Mouse (Mus musculus): ENCODE measurements around the gene Uimc1. TPM values are rescaled to one million over a fixed set of nuclear protein-coding genes. Genes with fewer than 3 reads are reported as not detected.
A peak's percentile ranks its signal among the peaks of the same experiment; 100 is the strongest.

Uimc1 gene
- total and polyA plus RNA-seq, 3 experiments: 32.5 to 143 TPM; not detected in 1

GRCm38 (mm10) chr13:55102366-55102765 is 2.3 kb upstream of the Uimc1 start:
- H3K4me1 ChIP-seq (ENCODE audit: control insufficient read depth in 1 of 2, insufficient read depth in 2 of 2, low read length in 2 of 2): peaks cover 3 to 23% of the 10 kb centered on the region in 2 experiments; a peak in 3 of 4 replicates
- peaks cover 40% of the 10 kb centered on the region for H3K79me2 ChIP-seq (ENCODE audit: control insufficient read depth, insufficient read depth, low read length, poor library complexity)
- no peak overlapping the region for H3K4me3 ChIP-seq (ENCODE audit: control insufficient read depth in 1 of 2, insufficient read depth in 1 of 2, low read depth in 2 of 2, low read length in 2 of 2)
- no peaks in the 10 kb centered on the region for H3K9me3 ChIP-seq (replicated peaks; ENCODE audit: insufficient read depth, low read length)
- DNase-seq (ENCODE audit: low read depth, low spot score): peak; percentile 69
- TF ChIP-seq SIN3A (IDR thresholded peaks at IDR 0.05; ENCODE audit: low read length) (0 out of 2 replicates have a peak, but pooled peaks have one; percentile 17), ZC3H11A (IDR thresholded peaks at IDR 0.05; ENCODE audit: low read depth, low read length) (no peak)
- H3K27ac ChIP-seq (ENCODE audit: control insufficient read depth, low read depth, low read length): peak overlapping the region; percentile 70
- H3K36me3 ChIP-seq (ENCODE audit: control insufficient read depth in 1 of 2, insufficient read depth in 2 of 2, low read length in 2 of 2): peaks cover 0 to 31% of the 10 kb centered on the region in 2 experiments
- no peaks in the 10 kb centered on the region for H3K27me3 ChIP-seq (ENCODE audit: control insufficient read depth in 1 of 2, insufficient read depth in 2 of 2, low read length in 2 of 2)
- peak overlapping the region; percentile 1; the same call in 1 of the 2 replicates for H3K9ac ChIP-seq (ENCODE audit: control insufficient read depth, low read depth, low read length, poor library complexity, severe bottlenecking)

DNA sequence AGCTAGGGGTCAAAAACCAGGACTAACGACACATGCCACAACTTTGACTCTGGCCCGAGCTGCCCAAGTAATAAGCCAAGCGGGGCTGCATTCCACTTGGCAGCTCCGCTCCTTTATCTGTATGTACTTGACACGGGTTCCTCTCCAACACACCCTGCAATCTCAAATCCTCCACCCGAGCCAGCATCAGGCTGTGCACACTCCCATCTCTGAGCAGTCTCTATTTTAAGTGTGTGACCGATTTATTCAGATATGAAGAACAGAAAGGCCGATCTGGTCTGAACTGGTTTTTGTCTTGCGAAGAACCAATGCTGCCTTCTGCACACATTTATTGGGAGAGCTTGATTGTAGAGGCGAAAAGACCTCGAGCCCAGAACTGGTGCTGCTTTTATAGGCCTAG is 1.5 kb upstream of the Uimc1 start:
- Histone ChIP-seq H3K4me3 (ENCODE audit: control insufficient read depth in 1 of 2, insufficient read depth in 1 of 2, low read depth in 2 of 2, low read length in 2 of 2) (no peak overlapping the region), H3K36me3 (ENCODE audit: control insufficient read depth in 1 of 2, insufficient read depth in 2 of 2, low read length in 2 of 2) (peaks cover 0 to 25% of the 10 kb centered on the region in 2 experiments; a peak in 3 of 4 replicates), H3K9ac (ENCODE audit: control insufficient read depth, low read depth, low read length, poor library complexity, severe bottlenecking) (no peak overlapping the region), H3K27ac (ENCODE audit: control insufficient read depth, low read depth, low read length) (peak overlapping the region; percentile 71), H3K4me1 (ENCODE audit: control insufficient read depth in 1 of 2, insufficient read depth in 2 of 2, low read length in 2 of 2) (peaks cover 1 to 23% of the 10 kb centered on the region in 2 experiments; a peak in 3 of 4 replicates), H3K79me2 (ENCODE audit: control insufficient read depth, insufficient read depth, low read length, poor library complexity) (peaks cover 36% of the 10 kb centered on the region), H3K9me3 (replicated peaks; ENCODE audit: insufficient read depth, low read length) (no peaks in the 10 kb centered on the region), H3K27me3 (ENCODE audit: control insufficient read depth in 1 of 2, insufficient read depth in 2 of 2, low read length in 2 of 2) (no peaks in the 10 kb centered on the region)
- peak; percentile 21 to 67; a peak in 2 of 4 replicates for TF ChIP-seq POLR2A (IDR thresholded peaks at IDR 0.05; ENCODE audit: control insufficient read depth in 1 of 2, insufficient read depth in 1 of 2, low read depth in 1 of 2, low read length in 2 of 2, poor library complexity in 1 of 2)
- no peak for TF ChIP-seq ZNF384 (IDR thresholded peaks at IDR 0.05; ENCODE audit: low read depth, low read length)
- TF ChIP-seq ZMIZ1 (IDR thresholded peaks at IDR 0.05; ENCODE audit: low read depth, low read length): peak; percentile 73
- TF ChIP-seq SIN3A (IDR thresholded peaks at IDR 0.05; ENCODE audit: low read length): 0 out of 2 replicates have a peak, but pooled peaks have one; percentile 4
- TF ChIP-seq NELFE (IDR thresholded peaks at IDR 0.05; ENCODE audit: low read depth, low read length): peak; percentile 70
- peak; percentile 83 for TF ChIP-seq TBP (IDR thresholded peaks at IDR 0.05; ENCODE audit: low read depth, low read length)
- DNase-seq (ENCODE audit: low read depth, low spot score): peak; percentile 84

DNA sequence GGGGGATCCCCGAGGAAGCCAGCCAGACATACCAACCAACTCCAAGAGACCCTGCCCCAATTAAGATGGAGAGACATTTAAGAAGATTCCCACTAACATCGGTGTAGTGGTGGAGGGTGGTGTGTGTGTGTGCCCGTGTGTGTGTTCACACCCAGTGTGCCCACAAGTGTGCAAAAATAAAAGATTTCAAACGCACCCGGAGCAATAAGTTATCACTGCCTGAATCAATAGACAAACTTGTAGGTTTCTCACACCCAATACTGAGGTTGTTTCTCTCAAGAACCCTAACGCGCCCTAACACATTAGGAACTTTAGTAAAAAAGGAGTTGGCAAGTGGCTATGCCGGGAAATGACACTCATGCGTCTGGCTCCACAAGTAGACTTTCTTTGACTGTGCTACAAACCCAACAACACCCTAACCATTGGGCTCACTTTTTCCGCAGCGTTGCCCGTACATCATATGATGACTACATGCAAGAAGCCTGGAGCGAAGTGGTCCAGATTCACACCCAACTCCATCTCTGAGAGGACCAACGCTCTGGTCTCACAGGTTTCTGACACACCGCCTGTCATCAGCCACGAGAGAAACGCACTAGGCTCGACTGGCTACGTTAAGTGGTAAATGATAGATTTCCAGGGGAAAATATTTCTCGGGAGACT is 904 bp downstream of the Uimc1 start:
- peak overlapping the region; percentile 75 to 84 for H3K4me3 ChIP-seq (ENCODE audit: control insufficient read depth in 1 of 2, insufficient read depth in 1 of 2, low read depth in 2 of 2, low read length in 2 of 2)
- H3K9me3 ChIP-seq (replicated peaks; ENCODE audit: insufficient read depth, low read length): no peaks in the 10 kb centered on the region
- no peaks in the 10 kb centered on the region for H3K27me3 ChIP-seq (ENCODE audit: control insufficient read depth in 1 of 2, insufficient read depth in 2 of 2, low read length in 2 of 2)
- H3K4me1 ChIP-seq (ENCODE audit: control insufficient read depth in 1 of 2, insufficient read depth in 2 of 2, low read length in 2 of 2): peaks cover 0 to 20% of the 10 kb centered on the region in 2 experiments; a peak in 3 of 4 replicates
- peak overlapping the region; percentile 60 for H3K27ac ChIP-seq (ENCODE audit: control insufficient read depth, low read depth, low read length)
- TF ChIP-seq GABPA (IDR thresholded peaks at IDR 0.05; ENCODE audit: low read depth, low read length): no peak
- H3K36me3 ChIP-seq (ENCODE audit: control insufficient read depth in 1 of 2, insufficient read depth in 2 of 2, low read length in 2 of 2): peaks cover 2 to 19% of the 10 kb centered on the region in 2 experiments; a peak in 3 of 4 replicates
- peak; percentile 76 for DNase-seq (ENCODE audit: low read depth, low spot score)
- H3K9ac ChIP-seq (ENCODE audit: control insufficient read depth, low read depth, low read length, poor library complexity, severe bottlenecking): peak overlapping the region; percentile 96
- H3K79me2 ChIP-seq (ENCODE audit: control insufficient read depth, insufficient read depth, low read length, poor library complexity): peaks cover 24% of the 10 kb centered on the region
